Mouse (Mus musculus) heart, postnatal 14 days (tissue): ENCODE measurements around the gene Dock8. TPM values are rescaled to one million over a fixed set of nuclear protein-coding genes. Genes with fewer than 3 reads are reported as not detected.

Source experiments
- DNase-seq, 2 experiments: peaks; one replicate each; pipeline ENCODE4 v3.0.0; 2021 to 2022
- intact Hi-C: fragments of 180-260 bp; cut with DNase I; formaldehyde crosslinking; loops from one replicate; pipeline ENCODE4 v1.15.1; 2025
- total RNA-seq, 2 experiments: library from RNA; stranded (reverse); gene quantifications; 2 replicates each; pipeline ENCODE4 v1.2.3; 2021

Gene Dock8
- total RNA-seq, 2 experiments from 2014 or later = 16.0 to 19.8 TPM

DNA sequence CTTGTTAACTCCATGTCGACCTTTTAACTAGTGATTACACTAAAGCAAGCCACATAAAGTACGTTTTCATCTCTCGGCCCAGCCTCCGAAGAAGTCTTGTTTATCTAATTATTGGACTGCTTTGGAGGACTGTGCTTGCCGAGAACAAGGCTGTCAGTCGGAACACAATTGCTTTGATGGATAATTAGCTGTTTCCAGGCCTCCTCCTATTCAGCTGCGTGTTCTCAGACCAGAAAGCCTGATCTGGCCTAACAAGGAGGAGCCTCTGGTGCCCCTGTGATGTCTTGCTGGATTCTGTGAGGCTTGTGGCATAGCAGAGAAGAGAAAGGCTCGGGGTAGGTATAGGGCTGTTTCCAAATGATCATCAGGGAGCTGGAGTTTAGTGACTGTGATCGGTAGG, 106.3 kb downstream of the Dock8 start:
- intact Hi-C loops = loop anchor here (5.0 to 10.0 kb wide), 2 partner anchors 143 to 529 kb away; partner anchors contain the start of gene Cbwd1

DNA sequence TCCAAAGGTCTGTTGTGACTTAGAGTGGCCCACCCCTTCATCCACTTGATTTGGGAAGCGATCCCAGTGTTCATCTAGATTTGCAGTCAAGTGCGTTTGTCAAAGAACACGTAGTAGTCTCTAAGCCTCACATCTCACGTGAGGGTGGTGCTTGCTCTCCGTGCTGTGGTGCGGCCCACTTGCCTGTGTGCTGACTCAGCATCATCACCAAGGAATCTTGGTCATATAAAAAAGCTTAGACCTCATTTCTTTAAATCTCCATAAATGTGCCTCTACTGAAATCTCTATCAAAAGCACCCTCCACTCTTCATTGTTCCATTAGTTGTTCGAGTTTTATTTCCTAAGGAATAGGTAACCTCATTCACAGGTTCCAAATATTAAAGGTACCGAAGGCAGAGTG, 107.0 kb downstream of the Dock8 start:
- DNase-seq = no peak
- intact Hi-C loops = loop anchor here (5.0 to 10.0 kb wide), 2 partner anchors 144 to 528 kb away; partner anchors contain the start of gene Cbwd1

More for the DNA sequence above, 106.3 kb downstream of the Dock8 start:
- no peak for DNase-seq

DNA sequence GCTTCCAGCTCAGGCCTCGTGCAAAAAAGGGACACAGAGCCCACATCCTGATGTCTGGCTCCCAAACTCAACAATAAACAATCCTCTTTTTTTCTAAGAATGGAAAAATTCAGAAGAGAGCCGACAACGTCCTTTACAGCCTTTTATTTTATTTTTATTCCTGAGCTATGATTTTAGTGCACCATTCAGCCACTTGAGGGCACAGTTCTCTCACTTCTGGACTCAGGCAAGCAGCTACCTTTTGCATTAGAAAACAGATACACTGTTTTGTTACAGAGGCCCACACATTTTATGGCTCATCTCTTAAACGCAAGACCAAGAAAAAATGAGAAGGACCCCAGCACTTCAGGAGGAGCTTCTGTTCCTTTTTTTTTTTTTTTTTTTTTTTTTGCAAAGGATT, 108.1 kb downstream of the Dock8 start:
- intact Hi-C loops = loop anchor here (5.0 to 10.0 kb wide), 2 partner anchors 145 to 527 kb away; partner anchors contain the start of gene Cbwd1
- peak in 1 of 2 experiments; percentile 30 for DNase-seq

DNA sequence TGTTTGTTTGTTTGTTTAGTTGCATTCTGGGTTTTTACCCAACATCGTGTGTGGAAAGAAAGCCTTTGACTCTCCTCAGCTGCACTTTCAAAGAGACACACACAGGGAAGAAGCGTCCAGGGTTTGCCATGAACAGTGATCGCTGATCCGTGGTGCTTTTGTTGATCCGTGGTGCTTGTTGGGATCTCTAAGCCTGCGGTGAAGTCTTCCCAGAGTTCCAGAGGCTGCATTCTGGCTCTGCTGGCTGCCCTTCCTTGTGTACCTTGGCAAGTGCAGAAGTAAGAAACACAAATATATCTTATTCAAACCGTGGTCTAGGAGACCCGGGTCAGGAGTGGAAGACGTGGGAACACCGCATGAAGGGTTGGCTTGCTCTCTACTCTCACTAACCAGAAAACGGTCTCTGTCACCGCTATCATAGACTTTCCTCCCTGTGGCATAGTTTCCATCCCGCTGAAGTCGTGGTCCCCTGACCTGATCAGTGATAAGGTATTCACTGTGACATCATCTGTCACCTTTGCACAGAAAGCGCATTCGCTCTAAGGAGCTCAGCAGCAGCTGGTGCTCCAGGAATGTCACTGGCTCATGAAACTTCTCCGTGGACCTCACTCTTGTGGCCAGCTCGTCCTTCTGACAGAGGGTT, 112.4 kb downstream of the Dock8 start:
- DNase-seq = no peak
- intact Hi-C loops = no loop called here

DNA sequence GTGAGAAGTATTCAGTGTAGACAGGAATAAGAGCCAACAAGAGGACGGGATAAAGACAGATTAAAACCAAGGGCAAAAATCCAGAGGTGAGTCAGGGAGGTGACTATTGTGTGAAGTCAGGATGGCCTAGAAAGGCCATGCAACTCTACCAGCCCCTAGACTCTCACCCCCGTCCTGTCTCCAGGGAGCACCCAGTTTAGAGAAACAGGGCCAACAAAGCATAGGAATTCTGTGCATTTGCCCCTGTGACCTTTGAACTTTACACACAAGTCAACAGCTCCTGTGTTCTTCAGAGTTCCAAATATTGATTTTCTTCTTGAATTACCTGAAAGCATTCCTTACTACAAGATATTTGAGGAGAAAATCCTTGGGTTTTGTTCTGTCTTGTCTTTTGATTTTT, 117.6 kb downstream of the Dock8 start:
- no peak for DNase-seq
- intact Hi-C loops = no loop called here

DNA sequence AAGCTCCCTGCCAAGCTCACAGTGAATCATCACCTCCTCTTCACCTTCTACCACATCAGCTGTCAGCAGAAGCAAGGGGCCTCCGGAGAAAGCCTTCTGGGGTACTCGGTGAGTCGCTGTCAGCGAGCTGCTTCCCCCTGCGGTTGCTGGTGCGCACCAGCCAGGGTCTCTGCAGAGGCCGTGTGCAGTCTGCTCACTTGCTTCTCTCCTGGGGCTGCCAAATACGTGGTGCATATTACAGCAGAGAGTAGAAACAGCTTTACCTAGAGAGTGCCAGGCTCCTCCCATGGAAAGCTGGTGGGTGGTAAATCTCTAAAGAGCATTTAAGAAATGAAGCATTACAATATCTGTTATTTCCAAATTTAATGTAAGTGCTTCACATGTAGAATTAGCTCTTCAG, 123.1 kb downstream of the Dock8 start:
- DNase-seq = no peak
- intact Hi-C loops = no loop called here

DNA sequence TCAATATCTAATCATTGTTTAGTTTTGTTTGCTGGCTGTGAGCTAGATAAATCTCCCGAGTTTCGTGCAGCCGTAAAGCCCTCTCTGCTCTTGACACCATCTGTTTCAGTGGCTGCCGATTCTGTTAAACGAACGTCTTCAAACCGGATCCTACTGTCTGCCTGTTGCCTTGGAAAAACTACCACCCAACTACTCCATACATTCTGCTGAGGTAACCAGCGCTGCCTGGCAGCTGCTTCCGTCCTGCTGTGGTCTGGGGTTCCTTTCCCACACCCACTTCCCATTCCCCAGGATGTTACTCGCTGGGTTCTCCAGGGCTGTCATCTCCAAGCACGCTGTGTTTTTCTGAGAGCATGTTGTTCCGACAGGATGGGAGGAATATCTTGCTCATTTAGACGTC, 123.7 kb downstream of the Dock8 start:
- intact Hi-C loops = no loop called here
- peak; percentile 12 to 21 for DNase-seq

DNA sequence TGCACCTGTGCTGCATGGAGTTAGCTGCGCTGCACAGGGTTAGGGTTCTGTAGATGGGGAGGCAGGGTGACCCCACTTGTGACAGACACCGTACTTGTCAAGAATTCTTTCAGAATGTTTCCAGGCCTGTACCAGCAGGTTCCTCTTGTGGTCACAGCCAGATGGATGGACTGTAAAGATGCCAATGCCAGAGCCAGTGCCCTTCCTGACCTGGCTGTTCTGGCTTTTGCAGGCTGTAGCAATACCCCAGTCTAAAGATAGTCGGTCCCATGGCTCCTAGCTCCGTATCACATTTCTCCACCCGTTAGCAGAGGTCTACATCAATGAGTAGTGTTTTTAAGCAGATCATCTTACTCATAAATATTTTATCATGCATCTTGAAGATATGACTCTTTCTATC, 124.1 kb downstream of the Dock8 start:
- intact Hi-C loops = no loop called here
- DNase-seq = peak in 1 of 2 experiments; percentile 9

DNA sequence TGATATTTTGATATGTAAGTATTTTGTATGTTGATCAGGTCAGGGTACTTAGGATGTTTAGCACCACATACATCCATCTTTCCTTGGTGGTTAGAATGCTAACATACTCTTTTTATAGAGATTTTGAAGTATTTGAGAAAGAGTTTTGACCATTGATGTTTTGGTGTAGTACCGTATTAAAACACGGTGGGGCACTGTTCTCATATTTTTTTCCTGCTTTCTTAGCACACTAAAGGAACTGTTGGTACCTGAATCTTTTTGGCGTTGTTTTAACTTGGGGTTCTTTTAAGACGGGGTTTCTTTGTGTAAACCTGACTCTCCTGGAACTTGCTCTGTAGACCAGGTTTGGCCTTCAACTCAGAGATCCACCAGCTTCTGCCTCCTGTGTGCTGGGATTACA, 133.0 kb downstream of the Dock8 start:
- intact Hi-C loops = loop anchor here (2.0 to 10.0 kb wide), 4 partner anchors 50 to 492 kb away; partner anchors contain the start of gene Kank1
- peak; percentile 22 to 55 for DNase-seq

DNA sequence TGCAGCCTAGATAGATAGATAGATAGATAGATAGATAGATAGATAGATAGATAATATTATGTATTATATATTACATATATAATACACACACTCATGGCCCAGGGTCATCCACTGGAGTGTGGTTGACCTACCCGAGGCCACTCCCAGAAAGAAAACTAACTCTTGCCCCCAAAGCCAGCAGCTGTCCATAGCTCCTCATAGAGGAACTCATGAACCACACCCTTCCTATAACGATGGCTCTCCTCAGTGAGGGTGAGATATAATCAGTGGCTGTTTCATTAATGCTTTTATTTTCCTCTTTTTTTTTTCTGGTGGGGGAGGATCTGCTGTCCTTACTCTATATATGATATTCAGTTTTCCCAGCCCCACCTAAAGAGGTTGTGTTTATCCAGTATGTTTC, 134.6 kb downstream of the Dock8 start:
- DNase-seq = no peak
- intact Hi-C loops = loop anchor here (1.0 to 10.0 kb wide), 5 partner anchors 48 to 491 kb away; partner anchors contain the start of gene Kank1

DNA sequence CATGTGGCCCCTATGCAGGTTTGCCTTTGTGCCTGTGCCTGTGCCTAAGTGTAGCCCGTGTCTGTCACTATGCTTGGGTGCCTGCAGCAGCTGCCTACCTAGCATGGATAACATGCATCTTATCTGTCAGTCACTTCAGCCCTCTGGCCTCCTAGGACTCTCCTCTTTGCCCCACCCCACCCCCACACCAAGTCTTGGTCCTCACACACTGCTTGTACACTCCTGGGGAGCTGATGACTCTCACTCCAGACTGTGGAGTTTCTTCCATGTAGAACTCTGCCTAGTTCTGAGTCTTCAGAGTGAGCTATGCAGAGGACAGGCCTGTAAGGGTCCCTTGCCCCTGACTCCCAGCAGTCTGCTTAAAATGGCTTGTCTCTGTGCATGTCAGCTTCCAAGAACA, 136.8 kb downstream of the Dock8 start:
- intact Hi-C loops = loop anchor here (10.0 kb wide), 1 partner anchor 489 kb away; no protein-coding TSS in a partner anchor
- no peak for DNase-seq

DNA sequence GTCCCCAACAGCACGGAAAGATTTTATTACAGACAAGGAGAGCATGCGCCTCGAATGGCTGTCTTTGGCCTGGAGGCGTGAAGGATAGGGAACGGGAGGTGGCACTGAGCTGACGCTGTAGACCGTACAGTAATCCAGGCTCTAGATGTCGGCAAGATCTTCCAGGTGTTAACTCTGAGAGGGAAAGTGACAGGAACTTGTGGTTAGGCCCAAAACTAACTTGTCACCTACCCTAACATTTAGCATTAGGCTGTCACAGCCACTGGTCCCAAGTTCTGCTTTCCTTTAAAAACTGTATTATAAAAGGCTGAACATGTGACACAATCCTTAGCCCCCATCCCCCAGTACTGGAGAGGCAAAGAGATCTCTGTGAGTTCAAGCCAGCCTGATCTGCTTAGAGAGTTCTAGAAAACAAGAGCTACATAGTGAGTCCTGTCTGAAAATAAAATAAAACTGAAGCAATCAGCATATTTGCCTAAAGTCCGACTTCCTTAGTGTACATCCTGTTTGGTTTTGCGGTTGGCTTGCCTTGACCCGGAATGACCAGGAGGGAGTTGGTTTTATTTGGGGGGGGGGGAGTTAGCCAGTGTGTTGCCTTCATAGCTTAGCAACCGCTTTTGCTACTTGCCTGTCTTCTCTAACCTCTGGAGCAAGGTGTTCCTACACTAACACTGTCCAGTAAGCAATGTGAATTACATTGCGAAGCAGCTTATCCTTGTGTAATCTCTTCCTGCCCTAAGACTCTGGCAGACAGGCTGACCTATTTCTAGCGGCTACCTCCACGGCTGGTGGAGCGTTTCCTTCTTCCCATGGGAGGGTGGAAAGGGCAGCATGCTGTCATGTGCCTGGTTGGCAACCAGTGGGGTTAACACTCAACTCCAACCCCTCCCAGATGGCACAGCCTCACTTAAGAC, 138.8 kb downstream of the Dock8 start:
- intact Hi-C loops = loop anchor here (10.0 kb wide), 1 partner anchor 487 kb away; no protein-coding TSS in a partner anchor
- DNase-seq = no peak

DNA sequence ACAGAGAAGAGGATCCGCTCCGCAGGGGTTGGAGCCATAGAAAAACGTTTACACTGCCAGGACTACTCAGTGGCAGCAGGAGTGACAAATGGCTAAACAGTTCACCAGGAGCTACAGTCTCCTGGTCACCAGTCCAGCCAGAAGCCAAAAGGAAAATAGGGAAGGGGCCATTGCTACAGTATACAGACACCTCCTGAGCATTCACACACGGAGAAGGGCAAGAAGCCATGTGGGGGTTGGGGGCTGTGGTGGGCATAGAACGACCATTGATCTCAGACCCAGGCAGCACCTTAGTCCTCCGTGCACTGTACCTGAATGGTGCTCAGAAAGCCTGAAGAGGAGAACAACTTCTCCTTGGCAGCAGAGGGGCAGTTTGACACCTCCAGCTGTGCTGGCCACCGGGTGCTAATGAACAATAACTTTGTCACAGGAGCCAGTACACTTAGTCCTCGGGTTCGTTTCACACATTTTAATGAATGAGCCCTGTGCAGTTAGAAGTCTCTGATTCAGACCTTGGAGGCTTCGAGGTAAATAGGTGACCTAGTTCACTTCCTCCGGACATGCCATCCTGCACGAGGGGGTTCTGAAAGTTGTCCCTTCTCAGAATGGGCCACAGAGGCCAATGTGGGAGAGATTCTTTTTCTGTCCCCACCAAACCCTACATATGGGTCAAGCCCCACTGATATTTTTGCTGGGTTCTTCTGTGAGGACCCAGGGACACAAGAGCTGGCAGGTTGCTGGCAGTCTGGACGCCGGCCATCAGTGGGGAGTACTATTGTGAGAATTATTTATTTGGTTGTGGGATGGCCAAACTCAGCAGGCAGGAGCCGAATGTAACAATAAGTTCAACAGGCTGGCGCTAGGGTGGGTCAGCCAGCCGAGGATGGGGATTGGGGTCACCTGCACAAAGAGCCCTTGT, 145.0 kb downstream of the Dock8 start:
- intact Hi-C loops = no loop called here
- DNase-seq = no peak

DNA sequence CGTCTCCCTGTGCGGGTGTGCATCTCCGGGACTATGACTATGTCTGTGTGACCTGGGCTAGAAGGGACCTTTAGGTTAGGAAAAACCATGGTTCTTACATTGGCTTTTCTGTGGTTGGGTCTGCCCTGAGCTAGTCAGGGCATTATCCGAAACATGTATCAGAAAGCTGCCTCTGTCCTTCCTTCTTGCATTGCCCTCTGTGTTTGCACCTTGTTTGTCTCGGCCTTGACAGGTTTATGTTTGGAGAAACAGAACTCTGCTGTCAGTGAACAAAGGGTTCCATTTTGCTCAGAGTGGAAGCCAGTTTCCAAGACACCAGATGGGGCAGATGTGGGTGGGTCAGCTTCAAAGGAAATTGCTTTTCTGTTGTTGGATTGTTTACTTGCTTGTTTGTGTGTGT, 145.8 kb downstream of the Dock8 start:
- no peak for DNase-seq
- intact Hi-C loops = no loop called here

DNA sequence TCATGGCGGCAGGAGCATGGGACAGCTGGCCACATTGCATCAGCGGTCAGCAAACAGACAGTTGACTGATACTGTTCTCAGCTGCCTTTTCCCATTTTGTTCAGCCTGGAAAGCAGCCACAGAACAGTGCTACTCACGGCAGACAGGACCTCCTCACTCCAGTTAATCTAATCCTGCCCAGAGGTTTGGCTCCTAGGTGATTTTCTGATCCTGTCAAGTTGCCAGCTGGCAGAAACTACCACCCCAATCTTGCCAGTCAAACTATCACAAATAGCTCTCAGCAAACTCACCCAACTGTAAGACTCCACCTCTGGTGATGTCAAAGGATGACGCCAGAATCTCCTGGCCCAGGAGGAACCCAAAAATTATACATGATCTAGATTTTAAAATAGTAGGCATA, 146.8 kb downstream of the Dock8 start:
- DNase-seq = peak; percentile 11 to 18
- intact Hi-C loops = no loop called here

DNA sequence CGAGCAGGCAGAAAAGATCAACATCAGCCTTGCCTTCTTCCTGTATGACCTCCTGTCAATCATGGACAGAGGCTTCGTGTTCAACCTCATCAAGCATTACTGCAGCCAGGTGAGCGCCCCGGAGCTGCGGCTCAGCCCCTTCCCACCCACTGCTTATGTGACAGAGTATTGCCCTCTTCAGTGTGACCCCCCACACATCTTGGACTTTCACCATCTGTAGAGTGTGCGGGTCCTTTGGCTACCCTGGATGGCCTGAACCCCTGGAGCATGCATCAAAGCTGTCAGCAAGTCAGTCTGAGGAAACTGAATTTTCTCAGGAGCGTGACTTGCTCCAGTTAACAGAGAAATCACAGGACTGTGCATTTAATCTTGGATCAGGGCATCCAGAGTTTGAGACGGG, 150.5 kb downstream of the Dock8 start:
- DNase-seq = no peak
- intact Hi-C loops = no loop called here

DNA sequence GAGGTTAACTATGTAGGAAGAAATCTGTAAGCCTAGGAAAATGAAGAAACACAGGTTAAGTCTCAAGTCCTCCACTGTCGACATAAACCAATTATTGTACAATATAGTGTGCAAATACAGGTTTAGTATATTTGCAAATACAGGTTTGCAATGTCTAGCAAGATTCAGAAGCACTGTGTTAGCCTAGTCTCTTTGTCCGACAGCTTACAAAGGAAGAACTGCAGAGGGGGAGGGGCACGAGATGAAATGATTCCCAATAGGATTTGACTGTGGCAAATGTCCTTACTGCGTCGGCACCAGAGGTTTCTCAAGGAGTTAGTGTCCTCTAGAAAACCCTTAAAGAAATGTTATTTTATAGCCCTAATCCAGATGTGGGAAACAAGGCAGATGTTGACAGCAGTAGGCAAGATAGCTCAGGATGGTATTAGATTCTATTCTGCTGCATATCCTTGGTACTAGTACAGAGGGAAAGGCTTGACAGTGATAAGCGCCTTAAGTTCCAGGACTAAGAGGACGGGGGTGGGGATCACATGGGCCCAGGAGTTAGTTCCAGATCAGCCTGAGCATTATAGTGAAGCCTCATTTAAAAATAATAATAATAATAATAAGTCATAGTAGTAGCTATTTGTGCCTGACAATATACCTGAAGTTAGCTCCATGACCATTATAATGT, 155.3 kb downstream of the Dock8 start:
- DNase-seq = no peak
- intact Hi-C loops = no loop called here

DNA sequence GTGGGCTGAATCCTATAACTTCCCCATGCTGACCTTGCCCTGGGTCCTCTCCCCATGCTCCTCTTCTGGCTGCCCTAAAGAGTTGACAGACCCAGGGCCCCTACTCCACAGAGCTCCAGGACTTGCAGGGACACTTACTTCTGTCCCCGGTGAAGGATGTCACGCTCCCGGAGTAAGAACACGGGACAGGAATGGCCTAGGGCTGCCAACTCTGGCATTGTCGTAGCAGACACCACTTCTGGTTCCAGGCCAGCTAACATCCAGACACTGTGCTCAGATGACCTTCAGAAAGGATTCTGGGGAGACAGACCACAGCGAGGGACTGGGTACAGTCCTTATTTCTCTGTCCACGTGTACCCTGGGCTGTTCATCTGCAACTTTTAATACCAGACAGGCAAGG, 155.9 kb downstream of the Dock8 start:
- DNase-seq = peak; percentile 17 to 57
- intact Hi-C loops = no loop called here

DNA sequence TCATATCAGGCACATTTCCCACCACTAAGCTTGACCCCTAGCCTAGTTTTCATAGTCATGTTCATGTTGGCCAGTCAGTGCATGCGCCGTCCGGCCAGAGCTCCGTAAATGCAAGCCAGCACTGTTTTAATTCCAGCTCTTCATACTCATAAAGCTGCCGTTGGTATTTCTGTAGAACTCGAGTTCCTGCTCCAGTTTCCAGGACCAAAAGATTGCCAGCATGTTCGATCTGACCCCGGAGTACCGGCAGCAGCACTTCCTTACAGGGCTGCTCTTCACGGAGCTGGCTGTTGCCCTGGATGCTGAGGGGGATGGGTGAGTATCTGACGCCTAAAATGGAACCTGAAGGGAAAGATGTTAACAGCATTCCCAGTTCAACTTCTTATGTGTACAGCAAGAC, 156.4 kb downstream of the Dock8 start:
- DNase-seq = peak in 1 of 2 experiments; percentile 31
- intact Hi-C loops = no loop called here

DNA sequence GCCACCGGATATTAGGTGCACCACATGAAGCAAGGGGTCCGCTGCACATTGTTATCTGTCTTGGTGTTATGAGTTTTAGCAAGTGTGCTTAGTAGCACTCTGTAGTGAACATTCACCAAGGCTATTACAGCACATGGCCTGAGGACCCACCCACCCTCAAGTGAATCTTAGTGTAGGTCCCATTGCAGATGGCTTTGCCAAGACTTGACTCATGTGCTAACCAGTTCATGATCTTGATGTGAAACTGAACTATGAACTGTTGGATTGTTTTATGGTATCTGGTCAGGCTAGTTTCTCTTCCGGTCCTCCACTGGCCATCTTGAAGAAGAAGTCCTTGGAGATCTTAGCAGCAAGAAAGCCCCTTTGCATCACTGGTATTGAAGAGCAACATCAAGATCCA, 162.9 kb downstream of the Dock8 start:
- no peak for DNase-seq
- intact Hi-C loops = no loop called here
